8 mouse cellular contexts compared by ENCODE assay signal in genomic region chr13:31689317-31689716, GRCm38 (mm10).
DNase-seq lines count a peak whose midpoint lies in the region; ATAC-seq and TF ChIP-seq lines count a peak whose summit lies in the region.
"Had no signal": no experiment of that assay in that cellular context is flagged by ENCODE, and none has a peak within 500 bp of the region (broad histone marks: within the 10 kb centered on the region; RNA-seq: fewer than 3 reads in every experiment).

No protein-coding gene starts in this region.

- peak; percentile 41 for TF ChIP-seq CTCF in kidney, adult 2 months (conservative IDR thresholded peaks at IDR 0.05; ENCODE audit: insufficient read depth, insufficient read length, low read depth, low read length)

- no peak overlapping the region for H3K27ac ChIP-seq in kidney, adult 2 months (ENCODE audit: insufficient read depth, low read depth, low read length)
- no peak overlapping the region for H3K27ac ChIP-seq in kidney, embryonic 16.5 days (ENCODE audit: low read length)
- H3K27ac ChIP-seq: macrophage had no signal

- H3K4me1 ChIP-seq in kidney, adult 2 months (ENCODE audit: control insufficient read depth, insufficient read depth, low read length): no peaks in the 10 kb centered on the region
- no peaks in the 10 kb centered on the region for H3K4me1 ChIP-seq in kidney, embryonic 16.5 days (ENCODE audit: insufficient read depth, low read length)

- no peak overlapping the region for H3K4me3 ChIP-seq in kidney, adult 2 months (ENCODE audit: insufficient read depth, low read depth, low read length)
- no peak overlapping the region for H3K4me3 ChIP-seq in kidney, embryonic 16.5 days (ENCODE audit: low read length)

- H3K4me2 ChIP-seq in kidney, embryonic 16.5 days (replicated peaks; ENCODE audit: low read depth, low read length): no peak overlapping the region

- no peak for TF ChIP-seq POLR2A in kidney, adult 2 months (IDR thresholded peaks at IDR 0.05; ENCODE audit: low read depth, low read length)

- H3K9ac ChIP-seq in kidney, embryonic 16.5 days (replicated peaks; ENCODE audit: low read length): no peak overlapping the region

- no peaks in the 10 kb centered on the region for H3K9me3 ChIP-seq in kidney, embryonic 16.5 days (ENCODE audit: low read length)

- peak; percentile 5 for DNase-seq in kidney, adult 2 months
- peak; percentile 18 for DNase-seq in 416B (ENCODE audit: low read depth)
- DNase-seq in ES-CJ7 (ENCODE audit: low read depth, low spot score): peak; percentile 68
- peak; percentile 8 to 58 for DNase-seq in kidney, postnatal 36 days
- DNase-seq in thymus, postnatal 25 days: peak; percentile 11
- no peak for DNase-seq in yolk sac, embryonic 10.5 days (ENCODE audit: low spot score)

- no peaks in the 10 kb centered on the region for H3K36me3 ChIP-seq in kidney, adult 2 months (ENCODE audit: control insufficient read depth, insufficient read depth, low read length)
- no peaks in the 10 kb centered on the region for H3K36me3 ChIP-seq in kidney, embryonic 16.5 days (ENCODE audit: insufficient read depth, low read length)

- no peak for ATAC-seq in kidney, embryonic 16.5 days (ENCODE audit: low FRiP score, low TSS enrichment)

- no peaks in the 10 kb centered on the region for H3K27me3 ChIP-seq in kidney, adult 2 months (replicated peaks; ENCODE audit: control insufficient read depth, insufficient read depth, low read length)
- H3K27me3 ChIP-seq in kidney, embryonic 16.5 days (ENCODE audit: insufficient read depth, low read length): no peaks in the 10 kb centered on the region

- WGBS in kidney, adult 2 months: 3% methylated on average over 1 of the region's 1 CpGs
- WGBS in kidney, embryonic 16.5 days: 3% methylated on average over 1 of the region's 1 CpGs
